Mouse (Mus musculus) embryo, embryonic 10 days (tissue): ENCODE measurements around the gene Cdc14a.

Experiments used
- DNase-seq: peaks from one replicate; pipeline ENCODE4 v3.0.0-alpha.2; 2015; ENCODE audit warnings: low spot score

Cdc14a gene

GRCm38 (mm10) chr3:116423353-116424159 lies at the start of gene Cdc14a:
TSS of gene Cdc14a (minus strand) at chr3:116424032.
- peak; percentile 94 for DNase-seq

- no peak for DNase-seq
Measured at GRCm38 (mm10) chr3:116465709-116466108, 41.9 kb upstream of the Cdc14a start.

GRCm38 (mm10) chr3:116464318-116464717 lies 40.5 kb upstream of the Cdc14a start:
- no peak for DNase-seq

- no peak for DNase-seq
Measured at GRCm38 (mm10) chr3:116461053-116461452, 37.2 kb upstream of the Cdc14a start.

- DNase-seq: no peak
Measured at GRCm38 (mm10) chr3:116454529-116454928, 30.7 kb upstream of the Cdc14a start.

- DNase-seq: no peak
Measured at GRCm38 (mm10) chr3:116450741-116451140, 26.9 kb upstream of the Cdc14a start.

GRCm38 (mm10) chr3:116444327-116444726 lies 20.5 kb upstream of the Cdc14a start:
- no peak for DNase-seq

GRCm38 (mm10) chr3:116442788-116443187 lies 19.0 kb upstream of the Cdc14a start:
- DNase-seq: no peak

- no peak for DNase-seq
Measured at GRCm38 (mm10) chr3:116441518-116442205, 17.8 kb upstream of the Cdc14a start.

GRCm38 (mm10) chr3:116440066-116440997 lies 16.5 kb upstream of the Cdc14a start:
- DNase-seq: no peak

GRCm38 (mm10) chr3:116436811-116437601 lies 13.2 kb upstream of the Cdc14a start:
- no peak for DNase-seq

- no peak for DNase-seq
Measured at GRCm38 (mm10) chr3:116436113-116436512, 12.3 kb upstream of the Cdc14a start.

GRCm38 (mm10) chr3:116434757-116435156 lies 10.9 kb upstream of the Cdc14a start:
- no peak for DNase-seq

- no peak for DNase-seq
Measured at GRCm38 (mm10) chr3:116425901-116426300, 2.1 kb upstream of the Cdc14a start.

GRCm38 (mm10) chr3:116424973-116425284 lies 1.1 kb upstream of the Cdc14a start:
- peak; percentile 96 for DNase-seq

- DNase-seq: no peak
Measured at GRCm38 (mm10) chr3:116424160-116424972, 534 bp upstream of the Cdc14a start.

- peak; percentile 82 for DNase-seq
Measured at GRCm38 (mm10) chr3:116422795-116423352, 958 bp downstream of the Cdc14a start.

GRCm38 (mm10) chr3:116422074-116422473 lies 1.8 kb downstream of the Cdc14a start:
- no peak for DNase-seq

- DNase-seq: no peak
Measured at GRCm38 (mm10) chr3:116421121-116421520, 2.7 kb downstream of the Cdc14a start.

GRCm38 (mm10) chr3:116419791-116420190 lies 4.0 kb downstream of the Cdc14a start:
- no peak for DNase-seq
